Mouse (Mus musculus) ES-Bruce4 (cell line): ENCODE results near the gene Pip4k2b.

Experiments
- CTCF ChIP-seq: IDR thresholded peaks from one replicate; pipeline ENCODE4 v1.8.1; 2011; ENCODE audit warnings: low read depth, low read length
- POLR2A ChIP-seq: IDR thresholded peaks from one replicate; pipeline ENCODE4 v1.8.1; 2011; ENCODE audit warnings: low read length; ENCODE audit not compliant: insufficient read depth

- TF ChIP-seq POLR2A (no peak), CTCF (no peak)
Observed at GRCm38 (mm10) chr11:97733689-97734088, 10.8 kb downstream of the Pip4k2b start.
